Mouse (Mus musculus) heart, embryonic 16.5 days (tissue): Measurements from ENCODE around the gene Lat2. TPM values are rescaled to one million over a fixed set of nuclear protein-coding genes. Genes with fewer than 3 reads are reported as not detected.
A peak's percentile ranks its signal among the peaks of the same experiment; 100 is the strongest.

Source experiments
- ATAC-seq: fragments of 200-750 bp; cut with Nextera tagmentation; replicated peaks from 2 replicates; pipeline ENCODE4 v1.8.0; 2017; ENCODE audit warnings: moderate number of reproducible peaks; ENCODE audit not compliant: insufficient read depth, low FRiP score; ENCODE audit errors: extremely low read depth
- H3K27ac ChIP-seq: fragments of 300-500 bp; sonication (generic); 2 replicates; pipeline ENCODE4 v1.5.1; 2014; ENCODE audit warnings: mild to moderate bottlenecking, low read length, control low read depth, moderate library complexity
- H3K27me3 ChIP-seq: fragments of 300-500 bp; sonication (generic); 2 replicates; pipeline ENCODE4 v1.6.1; 2014; ENCODE audit warnings: low read length, mixed read lengths; ENCODE audit not compliant: control insufficient read depth, insufficient read depth
- H3K36me3 ChIP-seq: fragments of 300-500 bp; sonication (generic); 2 replicates; pipeline ENCODE4 v1.6.1; 2014; ENCODE audit not compliant: control insufficient read depth, insufficient read depth
- H3K4me1 ChIP-seq: fragments of 300-500 bp; sonication (generic); 2 replicates; pipeline ENCODE4 v1.6.1; 2014; ENCODE audit warnings: low read length, mixed read lengths; ENCODE audit not compliant: control insufficient read depth, insufficient read depth
- H3K4me2 ChIP-seq: fragments of 300-500 bp; sonication (generic); 2 replicates; pipeline ENCODE4 v1.6.1; 2014; ENCODE audit warnings: low read depth, mild to moderate bottlenecking, control low read depth, low read length
- H3K4me3 ChIP-seq: fragments of 300-500 bp; sonication (generic); 2 replicates; pipeline ENCODE4 v1.5.1; 2014; ENCODE audit warnings: mild to moderate bottlenecking, control low read depth, low read length
- H3K9ac ChIP-seq: fragments of 300-500 bp; sonication (generic); 2 replicates; pipeline ENCODE4 v1.6.1; 2014; ENCODE audit warnings: low read length, control low read depth
- H3K9me3 ChIP-seq: fragments of 300-500 bp; sonication (generic); replicated peaks from 2 replicates; pipeline ENCODE4 v1.6.1; 2016; ENCODE audit warnings: low read length; ENCODE audit not compliant: control insufficient read depth
- WGBS: fragments of 180-500 bp; shearing (Covaris S2); extraction: QIAGEN DNeasy Blood & Tissue Kit; methylation state at CpG from one replicate; pipeline ENCODE4 v1.1.7; 2014; 5-methylcytosine and 5-hydroxymethylcytosine counted together
- microRNA-seq: library from miRNA; unstranded; fragments of <30 nt; microRNA quantifications from one replicate; pipeline ENCODE4, GENCODE M21; 2017
- polyA plus RNA-seq: library from polyadenylated mRNA; unstranded; fragments of >200 nt; fragmentation: Nextera tagmentation; extraction: Ambion mirVana; gene quantifications from 2 replicates; pipeline ENCODE4 v1.2.1, GENCODE M21; 2015

Gene Lat2
- polyA plus RNA-seq, 1 experiment from 2014 or later: 5.7 TPM

GRCm38 (mm10) chr5:134553951-134554546, 60.8 kb downstream of the Lat2 start:
- 77% methylated on average over 5 of the region's 5 CpGs for WGBS
- no peaks in the 10 kb centered on the region for H3K9me3 ChIP-seq
- H3K36me3 ChIP-seq: no peaks in the 10 kb centered on the region
- no peak overlapping the region for H3K4me3 ChIP-seq
- no peak overlapping the region for H3K9ac ChIP-seq
- H3K27ac ChIP-seq: no peak overlapping the region
- H3K4me2 ChIP-seq: no peak overlapping the region
- ATAC-seq: no peak
- peaks cover 2% of the 10 kb centered on the region; the same call in 1 of the 2 replicates for H3K27me3 ChIP-seq
- H3K4me1 ChIP-seq: peaks cover 17% of the 10 kb centered on the region

- 1% methylated on average over 60 of the region's 61 CpGs for WGBS
- peak; percentile 93 for ATAC-seq
- peaks cover 2% of the 10 kb centered on the region; the same call in 1 of the 2 replicates for H3K27me3 ChIP-seq
- no peaks in the 10 kb centered on the region for H3K9me3 ChIP-seq
- no peaks in the 10 kb centered on the region for H3K36me3 ChIP-seq
- peak within 1 kb of the TSS; percentile 89 for H3K4me3 ChIP-seq
- peak within 1 kb of the TSS; percentile 93 for H3K27ac ChIP-seq
- peak within 1 kb of the TSS; percentile 84 for H3K4me2 ChIP-seq
- peak within 1 kb of the TSS; percentile 92 for H3K9ac ChIP-seq
- H3K4me1 ChIP-seq: peaks cover 19% of the 10 kb centered on the region
Observed at GRCm38 (mm10) chr5:134552110-134552972, 62.5 kb downstream of the Lat2 start, which contains the start of gene Clip2. Gene Clip2, minus strand, starts transcription at chr5:134552434.

GRCm38 (mm10) chr5:134551233-134552109, 63.4 kb downstream of the Lat2 start:
- Histone ChIP-seq H3K4me1 (peaks cover 19% of the 10 kb centered on the region), H3K27me3 (peaks cover 2% of the 10 kb centered on the region; the same call in 1 of the 2 replicates), H3K9me3 (no peaks in the 10 kb centered on the region), H3K4me3 (peak overlapping the region; percentile 89), H3K9ac (peak overlapping the region; percentile 92), H3K36me3 (no peaks in the 10 kb centered on the region), H3K4me2 (peak overlapping the region; percentile 84), H3K27ac (peak overlapping the region; percentile 93)
- no peak; the same call in 1 of the 2 replicates for ATAC-seq
- 3% methylated on average over 51 of the region's 52 CpGs for WGBS

GRCm38 (mm10) chr5:134550836-134551232, 64.0 kb downstream of the Lat2 start:
- peaks cover 19% of the 10 kb centered on the region for H3K4me1 ChIP-seq
- H3K36me3 ChIP-seq: no peaks in the 10 kb centered on the region
- H3K4me3 ChIP-seq: peak overlapping the region; percentile 89
- H3K27ac ChIP-seq: peak overlapping the region; percentile 93; the same call in 1 of the 2 replicates
- H3K4me2 ChIP-seq: peak overlapping the region; percentile 84
- no peaks in the 10 kb centered on the region for H3K9me3 ChIP-seq
- 18% methylated on average over 6 of the region's 6 CpGs for WGBS
- peaks cover 2% of the 10 kb centered on the region; the same call in 1 of the 2 replicates for H3K27me3 ChIP-seq
- H3K9ac ChIP-seq: peak overlapping the region; percentile 92
- no peak for ATAC-seq

Small RNA genes within 50 kb of the gene (microRNA-seq; reads per million reads assigned to microRNA genes)
- gene Mir7228: not detected

Other genes starting within 250 kb of the Lat2 start
- 48.2 and 50.7 TPM in 2 replicates for gene Gtf2ird1, start 158.3 kb downstream of the Lat2 start, polyA plus RNA-seq
- 1.4 TPM in 2 replicates for gene Clip2, start 62.6 kb downstream of the Lat2 start, polyA plus RNA-seq
- gene Syna, start 54.9 kb downstream of the Lat2 start, polyA plus RNA-seq: not detected in 2 replicates
- 190 and 224 TPM in 2 replicates for gene Rfc2, start 33.7 kb downstream of the Lat2 start, polyA plus RNA-seq
- gene Eif4h, start 24.5 kb upstream of the Lat2 start, polyA plus RNA-seq: 347 and 358 TPM in 2 replicates
- 4.6 and 5.1 TPM in 2 replicates for gene Limk1, start 73.6 kb upstream of the Lat2 start, polyA plus RNA-seq
- 285 and 435 TPM in 2 replicates for gene Eln, start 132.3 kb upstream of the Lat2 start, polyA plus RNA-seq